Mouse (Mus musculus) lung, adult 2 months (tissue): ENCODE measurements around the gene Pgm1.

ENCODE experiments used
- CTCF ChIP-seq: fragments of 200-500 bp; IDR thresholded peaks from 2 replicates; pipeline ENCODE4 v1.5.1; 2011; ENCODE audit warnings: mild to moderate bottlenecking, low read length, control low read depth; ENCODE audit not compliant: insufficient read depth
- POLR2A ChIP-seq: fragments of 200-500 bp; IDR thresholded peaks from 2 replicates; pipeline ENCODE4 v1.6.1; 2011; ENCODE audit warnings: low read depth, mild to moderate bottlenecking, control low read depth, low read length, borderline replicate concordance; ENCODE audit errors: extremely low read depth

- no peak for TF ChIP-seq CTCF
- no peak for TF ChIP-seq POLR2A
These were observed 2.6 kb downstream of the Pgm1 start for GRCm38 (mm10) chr4:99931807-99932206.
